Mouse (Mus musculus) myocyte (in vitro differentiated cells): ENCODE results near the gene Zfp709.

ENCODE experiments used
- CEBPB ChIP-seq: IDR thresholded peaks from 2 replicates; pipeline ENCODE4 v1.6.1; 2011; ENCODE audit warnings: mild to moderate bottlenecking, moderate library complexity; ENCODE audit not compliant: poor library complexity, insufficient read depth, severe bottlenecking
- E2F4 ChIP-seq: IDR thresholded peaks from one replicate; pipeline ENCODE4 v1.6.1; 2011; ENCODE audit warnings: mild to moderate bottlenecking, control low read depth, moderate library complexity; ENCODE audit not compliant: insufficient read depth
- MYOD1 ChIP-seq, 3 experiments: IDR thresholded peaks; one replicate each; pipeline ENCODE4 v1.6.1; 2011; ENCODE audit warnings: control low read depth in 2 of 3, low read depth in 2 of 3, mild to moderate bottlenecking in 2 of 3, moderate library complexity in 1 of 3; ENCODE audit not compliant: insufficient read length in 2 of 3, control insufficient read depth in 1 of 3
- POLR2A ChIP-seq: IDR thresholded peaks from one replicate; pipeline ENCODE4 v1.6.1; 2011; ENCODE audit warnings: low read depth, mild to moderate bottlenecking, control low read depth, moderate library complexity; ENCODE audit not compliant: insufficient read length
- POLR2AphosphoS2 ChIP-seq: IDR thresholded peaks from one replicate; pipeline ENCODE4 v1.6.1; 2011; ENCODE audit warnings: low read depth, control low read depth; ENCODE audit not compliant: insufficient read length
- TCF12 ChIP-seq: IDR thresholded peaks from one replicate; pipeline ENCODE4 v1.6.1; 2011; ENCODE audit warnings: mild to moderate bottlenecking, control low read depth; ENCODE audit not compliant: poor library complexity, insufficient read depth, severe bottlenecking
- USF1 ChIP-seq: IDR thresholded peaks from one replicate; pipeline ENCODE4 v1.6.1; 2011; ENCODE audit warnings: low read depth, mild to moderate bottlenecking, control low read depth, moderate library complexity

DNA sequence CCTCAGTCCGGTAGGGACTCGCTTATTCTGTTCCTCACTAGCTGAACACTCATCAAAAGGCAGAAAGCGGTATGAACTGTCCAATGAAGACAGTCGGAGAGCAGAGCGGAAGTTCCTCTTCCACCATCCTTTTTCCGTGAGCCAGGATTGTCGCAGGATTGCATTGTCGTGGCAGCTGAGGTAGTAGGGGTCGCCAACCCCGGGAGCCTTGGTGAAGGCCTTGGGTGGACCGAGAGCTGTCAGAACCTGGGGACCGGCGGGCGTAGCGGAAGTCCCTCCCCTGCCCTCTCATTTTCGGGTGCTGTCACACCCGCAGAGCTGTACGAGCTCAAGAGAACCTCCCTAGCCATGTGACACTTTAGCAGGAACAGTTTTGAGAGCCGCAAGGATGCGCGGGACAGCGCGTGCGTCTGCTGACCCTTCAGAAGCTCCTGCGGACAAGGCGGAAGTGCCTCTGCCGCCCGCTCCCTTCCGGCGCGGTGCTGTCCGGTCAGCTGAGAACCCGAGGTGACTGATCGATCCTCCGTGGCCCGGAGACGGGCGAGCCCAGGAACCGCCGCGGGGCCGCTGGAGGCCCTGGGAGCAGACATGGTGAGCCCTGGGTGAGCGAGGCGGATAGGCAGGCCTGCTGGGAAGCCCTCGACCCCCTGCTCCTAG, at the start of gene Zfp709:
- TF ChIP-seq POLR2AphosphoS2 (no peak), POLR2A (peak; percentile 33), TCF12 (no peak), E2F4 (no peak), USF1 (no peak), MYOD1 (IDR thresholded peaks at IDR 0.05; ENCODE audit: control insufficient read depth in 1 of 3, insufficient read length in 2 of 3, low read depth in 2 of 3) (no peak), CEBPB (no peak)
